Mouse (Mus musculus): ENCODE measurements around the gene Angptl3. TPM values are rescaled to one million over a fixed set of nuclear protein-coding genes. Genes with fewer than 3 reads are reported as not detected.

Gene Angptl3
- polyA plus RNA-seq (2012; fragmentation: generic; extraction: Trizol), result under 1 TPM; 0.01 to 0.09 TPM

DNA sequence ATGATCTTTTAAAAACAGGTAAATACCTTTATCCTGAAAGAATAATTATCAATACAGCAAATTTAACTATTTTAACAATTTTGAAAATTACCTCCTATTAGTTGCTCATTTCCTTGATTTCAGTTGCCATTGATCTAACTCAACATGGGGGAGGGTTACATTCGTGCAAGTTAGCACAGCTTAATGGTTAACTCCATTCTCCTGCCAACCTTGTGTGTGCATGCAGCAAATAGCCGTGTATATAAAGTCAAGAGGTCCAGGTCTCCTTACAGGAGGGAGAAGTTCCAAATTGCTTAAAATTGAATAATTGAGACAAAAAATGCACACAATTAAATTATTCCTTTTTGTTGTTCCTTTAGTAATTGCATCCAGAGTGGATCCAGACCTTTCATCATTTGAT lies at the start of gene Angptl3:
TSS of gene Angptl3 (plus strand) at position 269 of the 400 bp plus-strand sequence.

Other genes with a start within 250 kb of the Angptl3 start
- gene Kank4, start 213.4 kb upstream of the Angptl3 start, polyA plus RNA-seq (2012; fragmentation: generic; extraction: Trizol), result under 1 TPM in 1 of 2 experiments, not detected in 1; 0.04 TPM
- gene I0C0044D17Rik, start 207.1 kb upstream of the Angptl3 start, polyA plus RNA-seq (2012; fragmentation: generic; extraction: Trizol), result not detected
- 1 to 10 TPM; 1.6 to 8.0 TPM for gene Usp1, start 107.1 kb upstream of the Angptl3 start, polyA plus RNA-seq (2012; fragmentation: generic; extraction: Trizol)
- 10 to 100 TPM in 1 of 2 experiments, 1 to 10 TPM in 1; 2.7 to 25.2 TPM for gene Dock7, start 90.0 kb downstream of the Angptl3 start, polyA plus RNA-seq (2012; fragmentation: generic; extraction: Trizol)
- 1 to 10 TPM in 1 of 2 experiments, under 1 TPM in 1; 0.08 to 2.2 TPM for gene Atg4c, start 163.0 kb downstream of the Angptl3 start, polyA plus RNA-seq (2012; fragmentation: generic; extraction: Trizol)